Mouse (Mus musculus) ovary, adult 2 months (tissue): ENCODE measurements around the gene 1700012P22Rik. TPM values are rescaled to one million over a fixed set of nuclear protein-coding genes. Genes with fewer than 3 reads are reported as not detected.

Source experiments
- polyA plus RNA-seq: library from polyadenylated mRNA; depleted of rRNA; stranded (reverse); fragments of >200 nt; gene quantifications from 2 replicates; pipeline ENCODE4 v1.2.3, GENCODE M21; 2012; rRNA removed

1700012P22Rik gene
- 0.50 and 0.55 TPM in 2 replicates for polyA plus RNA-seq

GRCm38 (mm10) chr4:144438672-144439071, at the start of gene 1700012P22Rik:
TSS of gene 1700012P22Rik (minus strand) at chr4:144438772.

DNA sequence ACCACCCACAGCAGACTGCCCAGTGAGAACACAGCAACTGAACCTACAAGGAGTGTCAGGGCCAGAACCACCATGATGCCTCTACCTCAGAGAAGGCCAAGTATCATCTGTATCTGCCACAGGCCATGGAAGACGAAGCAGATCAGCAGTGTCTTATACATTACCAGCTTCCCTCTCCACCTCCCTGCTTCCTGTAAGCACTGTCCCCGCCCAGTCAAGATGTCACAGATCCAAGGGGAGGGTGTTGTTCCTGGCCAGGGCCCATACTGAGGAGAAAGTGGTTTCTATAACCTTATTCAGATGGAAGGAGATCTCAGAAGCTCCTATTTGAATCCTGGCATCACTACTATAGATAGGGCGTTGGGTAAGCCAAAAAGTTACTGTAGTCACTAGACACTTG, 25.1 kb upstream of the 1700012P22Rik start, which contains the start of gene Aadacl3:
Aadacl3 (minus strand) TSS at position 101 of the 400 bp plus-strand sequence.

GRCm38 (mm10) chr4:144453217-144453616, 14.6 kb upstream of the 1700012P22Rik start, which contains the start of gene Gm9944:
TSS of gene Gm9944 (minus strand) at chr4:144453317.

GRCm38 (mm10) chr4:144408290-144408689, 30.3 kb downstream of the 1700012P22Rik start, which contains the start of gene Pramef12:
TSS of gene Pramef12 (minus strand) at chr4:144408464.

DNA sequence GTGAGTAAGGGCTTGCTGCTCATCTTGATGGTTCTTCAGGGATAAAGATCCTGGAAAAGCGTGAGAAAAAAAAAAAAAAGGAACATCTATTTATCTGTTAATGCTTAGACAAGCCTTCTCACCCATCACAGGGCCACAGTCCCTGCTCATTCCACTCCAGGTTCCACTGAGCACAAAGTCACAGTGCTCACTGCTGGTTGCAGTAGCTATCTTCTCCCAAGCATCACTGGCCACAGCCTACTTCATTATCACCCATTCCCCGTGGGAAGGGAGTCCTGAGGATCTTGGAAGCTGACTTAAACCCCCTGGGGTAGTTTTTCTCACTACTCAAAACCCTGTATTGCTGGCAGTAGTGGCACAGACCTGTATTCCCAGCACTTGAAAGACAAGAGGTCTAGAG, 60.7 kb downstream of the 1700012P22Rik start, which contains the start of gene Pramef20:
Pramef20 (minus strand) TSS at position 23 of the 400 bp plus-strand sequence.

Other genes starting within 250 kb of the 1700012P22Rik start
- 1.1 and 1.3 TPM in 2 replicates for gene Oog2, start 248.1 kb downstream of the 1700012P22Rik start, polyA plus RNA-seq
- gene C87977, start 225.5 kb downstream of the 1700012P22Rik start, polyA plus RNA-seq, result 2.7 and 3.3 TPM in 2 replicates
- gene Pramel5, start 158.3 kb downstream of the 1700012P22Rik start, polyA plus RNA-seq, result not detected in 2 replicates
- not detected in 2 replicates for gene Gm13128, start 108.5 kb downstream of the 1700012P22Rik start, polyA plus RNA-seq
- gene Gm13119, start 80.8 kb downstream of the 1700012P22Rik start, polyA plus RNA-seq, result not detected in 2 replicates
- gene Pramef20, start 60.8 kb downstream of the 1700012P22Rik start, polyA plus RNA-seq, result 1.3 and 1.8 TPM in 2 replicates
- gene Pramef12, start 30.3 kb downstream of the 1700012P22Rik start, polyA plus RNA-seq, result 7.2 and 8.8 TPM in 2 replicates
- gene Gm9944, start 14.5 kb upstream of the 1700012P22Rik start, polyA plus RNA-seq, result not detected in 2 replicates
- not detected in 2 replicates for gene Aadacl3, start 25.0 kb upstream of the 1700012P22Rik start, polyA plus RNA-seq
- gene 9430007A20Rik, start 81.0 kb upstream of the 1700012P22Rik start, polyA plus RNA-seq, result not detected in 2 replicates
- gene Gm13124, start 126.4 kb upstream of the 1700012P22Rik start, polyA plus RNA-seq, result not detected in 2 replicates
- not detected in 2 replicates for gene Aadacl4, start 174.9 kb upstream of the 1700012P22Rik start, polyA plus RNA-seq
- not detected in 2 replicates for gene Gm436, start 247.6 kb upstream of the 1700012P22Rik start, polyA plus RNA-seq